Mouse (Mus musculus) liver, embryonic 14.5 days (tissue): ENCODE results near the gene Bphl. TPM values are rescaled to one million over a fixed set of nuclear protein-coding genes. Genes with fewer than 3 reads are reported as not detected.

Experiments
- ATAC-seq: fragments of 200-750 bp; cut with Nextera tagmentation; 2 replicates; pipeline ENCODE4 v1.8.0; 2017; ENCODE audit warnings: moderate number of reproducible peaks, mild to moderate bottlenecking, moderate library complexity; ENCODE audit not compliant: insufficient read depth
- DNase-seq, 3 experiments: peaks; one replicate each; pipeline ENCODE4 v3.0.0-alpha.2; 2012 to 2013; ENCODE audit warnings: low read depth in 3 of 3, low spot score in 3 of 3
- H3K27ac ChIP-seq: fragments of 300-500 bp; sonication (generic); 2 replicates; pipeline ENCODE4 v1.5.1; 2014; ENCODE audit warnings: moderate library complexity, mild to moderate bottlenecking, control low read depth, inconsistent platforms
- H3K27me3 ChIP-seq: fragments of 300-500 bp; sonication (generic); 2 replicates; pipeline ENCODE4 v1.6.1; 2014; ENCODE audit warnings: mild to moderate bottlenecking, low read length, moderate library complexity; ENCODE audit not compliant: control insufficient read depth, insufficient read depth
- H3K36me3 ChIP-seq: fragments of 300-500 bp; sonication (generic); replicated peaks from 2 replicates; pipeline ENCODE4 v1.6.1; 2014; ENCODE audit warnings: low read depth; ENCODE audit not compliant: control insufficient read depth, insufficient read depth
- H3K4me1 ChIP-seq, 2 experiments: fragments of 200-500 bp in 1 of 2; fragments of 300-500 bp in 1 of 2; sonication (generic) in 1 of 2; replicated peaks; 2 replicates each; pipeline ENCODE4 v1.6.1; 2012 to 2014; ENCODE audit warnings: antibody characterized with exemption in 1 of 2, inconsistent platforms in 1 of 2, low read length in 1 of 2; ENCODE audit not compliant: control insufficient read depth in 2 of 2, insufficient read depth in 2 of 2
- H3K4me2 ChIP-seq: fragments of 300-500 bp; sonication (generic); 2 replicates; pipeline ENCODE4 v1.6.1; 2014; ENCODE audit warnings: low read depth, mild to moderate bottlenecking, control low read depth, moderate library complexity
- H3K4me3 ChIP-seq, 2 experiments: fragments of 200-500 bp in 1 of 2; fragments of 300-500 bp in 1 of 2; sonication (generic) in 1 of 2; 2 replicates each; pipeline ENCODE4 v1.5.1; 2012 to 2014; ENCODE audit warnings: low read depth in 2 of 2, low read length in 2 of 2, mild to moderate bottlenecking in 2 of 2, control low read depth in 1 of 2, inconsistent platforms in 1 of 2, moderate library complexity in 1 of 2; ENCODE audit not compliant: insufficient read depth in 1 of 2
- H3K9ac ChIP-seq: fragments of 300-500 bp; sonication (generic); replicated peaks from 2 replicates; pipeline ENCODE4 v1.6.1; 2014; ENCODE audit warnings: mild to moderate bottlenecking, control low read depth, moderate library complexity
- H3K9me3 ChIP-seq: fragments of 300-500 bp; sonication (generic); 2 replicates; pipeline ENCODE4 v1.6.1; 2016; ENCODE audit warnings: low read length, mixed read lengths; ENCODE audit not compliant: control insufficient read depth
- CTCF ChIP-seq: IDR thresholded peaks from 2 replicates; pipeline ENCODE4 v1.5.1; 2016; ENCODE audit warnings: antibody characterized with exemption, low read depth, control low read depth
- EP300 ChIP-seq: IDR thresholded peaks from 2 replicates; pipeline ENCODE4 v1.6.1; 2016; ENCODE audit warnings: antibody characterized with exemption, low read depth
- WGBS: fragments of 180-500 bp; shearing (Covaris S2); extraction: QIAGEN DNeasy Blood & Tissue Kit; methylation state at CpG from one replicate; pipeline ENCODE4 v1.1.7; 2014; ENCODE audit not compliant: insufficient replicate concordance; 5-methylcytosine and 5-hydroxymethylcytosine counted together
- polyA plus RNA-seq, 2 experiments: library from polyadenylated mRNA; depleted of rRNA in 1 of 2; stranded (reverse) in 1 of 2; unstranded in 1 of 2; fragments of >200 nt; fragmentation: Nextera tagmentation in 1 of 2; extraction: Ambion mirVana in 1 of 2; gene quantifications; 2 replicates each; pipeline versions ENCODE4 v1.2.1 to v1.2.3; 2012 to 2014

Bphl gene
- polyA plus RNA-seq, 2 experiments = 21.9 to 36.6 TPM

DNA sequence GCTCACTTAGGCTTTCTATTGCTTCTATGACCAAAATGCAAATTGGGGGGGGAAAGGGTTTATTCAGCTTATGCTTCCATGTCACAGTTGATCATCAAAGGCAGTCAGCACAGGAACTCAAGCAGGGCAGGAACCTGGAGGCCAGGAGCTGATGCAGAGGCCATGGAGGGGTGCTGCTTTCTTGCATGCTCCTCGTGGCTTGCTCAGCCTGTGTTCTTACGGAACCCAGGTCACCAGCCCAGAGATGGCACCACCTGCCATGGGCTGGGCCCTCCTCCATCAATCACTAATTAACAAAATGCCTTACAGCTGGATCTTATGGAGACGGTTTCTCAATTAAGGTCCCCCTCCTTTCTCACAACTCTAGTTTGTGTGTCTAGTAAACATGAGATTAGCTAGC lies 2.7 kb downstream of the Bphl start:
- H3K27ac ChIP-seq = no peak overlapping the region
- H3K9me3 ChIP-seq = no peaks in the 10 kb centered on the region
- H3K4me3 ChIP-seq = no peak overlapping the region
- H3K9ac ChIP-seq = no peak overlapping the region
- ATAC-seq = no peak
- no peak for DNase-seq
- H3K36me3 ChIP-seq = no peaks in the 10 kb centered on the region
- TF ChIP-seq EP300 (no peak), CTCF (no peak)
- peaks cover 4 to 14% of the 10 kb centered on the region in 2 experiments; a peak in 3 of 4 replicates for H3K4me1 ChIP-seq
- H3K4me2 ChIP-seq = no peak overlapping the region
- H3K27me3 ChIP-seq = no peaks in the 10 kb centered on the region
- WGBS = 54% methylated on average over 3 of the region's 3 CpGs

DNA sequence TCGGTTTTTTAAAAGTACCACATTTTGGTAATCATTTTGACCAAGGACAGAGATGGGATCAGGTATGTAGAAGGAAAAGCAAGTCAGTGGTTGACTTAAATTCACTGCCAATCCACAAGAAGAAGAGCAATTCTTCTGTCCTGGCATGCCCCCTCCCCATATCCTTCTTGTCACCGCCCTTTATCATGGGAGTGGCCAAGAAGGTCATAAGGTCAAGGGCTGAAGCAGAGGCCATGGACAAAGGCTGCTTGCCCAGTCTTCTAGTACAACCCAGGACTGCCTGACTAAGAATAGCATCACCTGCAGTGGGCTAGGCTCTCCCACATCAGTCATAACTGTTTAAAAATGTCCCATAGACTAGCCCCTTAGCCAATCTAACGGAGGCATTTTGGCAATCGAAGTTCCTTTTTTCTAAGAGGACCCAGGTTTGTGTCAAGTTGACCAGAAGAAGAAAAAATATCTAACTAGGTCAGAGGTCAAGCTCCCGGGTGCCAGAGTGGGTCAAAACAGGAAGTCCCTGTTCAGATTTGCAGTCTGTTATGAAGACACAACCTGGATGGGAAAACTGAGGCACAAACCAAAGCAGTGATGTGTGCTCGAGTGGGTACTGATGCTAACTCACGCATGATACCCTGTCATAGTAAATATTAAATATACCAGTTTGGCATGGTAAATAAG lies 6.5 kb downstream of the Bphl start:
- Histone ChIP-seq H3K27me3 (no peaks in the 10 kb centered on the region), H3K9ac (no peak overlapping the region), H3K4me1 (peaks cover 2 to 5% of the 10 kb centered on the region in 2 experiments; a peak in 1 of 4 replicates), H3K4me2 (no peak overlapping the region), H3K4me3 (no peak overlapping the region), H3K36me3 (no peaks in the 10 kb centered on the region), H3K27ac (no peak overlapping the region), H3K9me3 (no peaks in the 10 kb centered on the region)
- DNase-seq (no peak), ATAC-seq (no peak)
- WGBS = 48% methylated on average over 7 of the region's 7 CpGs
- TF ChIP-seq CTCF (no peak), EP300 (no peak)

DNA sequence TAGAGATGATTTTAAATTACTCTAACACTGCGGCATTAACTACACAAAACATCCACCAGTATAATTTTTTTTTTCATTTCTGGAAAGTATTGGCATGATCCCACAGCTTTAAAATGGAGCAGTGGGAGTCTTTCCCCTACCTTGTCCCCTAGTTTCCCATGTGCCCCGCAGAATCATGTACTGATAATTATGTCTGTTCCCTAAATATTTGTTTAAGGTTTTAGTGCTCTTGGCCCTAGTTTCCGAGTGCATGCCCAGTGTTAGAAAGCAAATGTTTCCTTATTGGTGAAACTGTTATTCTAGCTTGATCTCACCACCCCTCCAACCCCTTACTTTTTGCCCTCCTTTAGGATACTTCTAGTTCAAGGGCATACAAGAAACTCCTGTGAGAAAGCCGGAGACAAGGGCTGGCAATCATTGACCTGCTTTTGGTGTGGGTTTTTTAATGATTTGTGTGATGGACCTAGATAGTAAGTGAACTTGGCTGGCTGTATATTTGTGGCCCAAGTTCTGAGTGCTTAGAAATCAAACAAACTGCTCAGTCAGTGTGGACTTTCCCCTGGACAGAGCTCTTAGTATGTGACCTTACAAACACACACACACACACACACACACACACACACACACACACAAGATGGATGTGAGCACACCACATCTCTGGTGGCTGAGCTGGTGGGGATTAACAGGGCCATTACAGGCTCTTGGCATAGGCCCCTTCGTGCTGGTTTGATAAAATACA lies 8.3 kb downstream of the Bphl start:
- 50% methylated on average over 5 of the region's 5 CpGs for WGBS
- ATAC-seq = peak; percentile 63
- Histone ChIP-seq H3K9me3 (no peaks in the 10 kb centered on the region), H3K9ac (no peak overlapping the region), H3K27me3 (no peaks in the 10 kb centered on the region), H3K4me2 (no peak overlapping the region), H3K4me3 (no peak overlapping the region), H3K27ac (no peak overlapping the region), H3K36me3 (no peaks in the 10 kb centered on the region), H3K4me1 (peaks cover 2 to 5% of the 10 kb centered on the region in 2 experiments; a peak in 1 of 4 replicates)
- no peak for DNase-seq
- no peak for TF ChIP-seq CTCF
- TF ChIP-seq EP300 = no peak

- ATAC-seq = peak; percentile 77
- H3K27me3 ChIP-seq = no peaks in the 10 kb centered on the region
- 0 out of 4 replicates have a peak, but pooled peaks cover 2 to 5% of the 10 kb centered on the region in 2 experiments for H3K4me1 ChIP-seq
- DNase-seq = peak; percentile 44 to 58 (median 55)
- H3K27ac ChIP-seq = no peak overlapping the region
- no peaks in the 10 kb centered on the region for H3K36me3 ChIP-seq
- no peak for TF ChIP-seq EP300
- peak; percentile 90 for TF ChIP-seq CTCF
- H3K9ac ChIP-seq = no peak overlapping the region
- no peak overlapping the region for H3K4me3 ChIP-seq
- WGBS = 36% methylated on average over 11 of the region's 11 CpGs
- no peaks in the 10 kb centered on the region for H3K9me3 ChIP-seq
- H3K4me2 ChIP-seq = no peak overlapping the region
These were observed 9.1 kb downstream of the Bphl start for GRCm38 (mm10) chr13:34046421-34047012.

DNA sequence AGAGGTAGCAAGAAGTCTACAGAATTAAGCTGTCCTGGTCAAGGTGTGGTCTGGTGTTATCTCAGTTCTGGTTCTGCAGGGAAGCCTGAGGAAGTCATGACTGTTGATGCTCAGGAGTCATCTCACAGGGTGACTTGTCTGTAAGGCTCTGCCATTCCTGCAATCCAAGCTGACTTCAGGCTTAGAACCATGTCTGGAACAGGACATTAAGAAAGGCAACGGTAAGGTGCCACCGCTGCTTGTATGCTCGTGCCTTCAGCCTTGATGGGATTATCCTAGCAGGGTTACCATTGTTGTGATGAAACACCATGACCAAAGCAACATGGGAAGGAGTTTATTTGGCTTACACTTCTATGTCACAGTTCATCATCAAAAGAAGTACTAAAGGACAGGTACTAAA lies 10.1 kb downstream of the Bphl start:
- TF ChIP-seq EP300 = no peak
- TF ChIP-seq CTCF = no peak
- 81% methylated on average over 3 of the region's 3 CpGs for WGBS
- H3K4me2 ChIP-seq = no peak overlapping the region
- H3K27me3 ChIP-seq = no peaks in the 10 kb centered on the region
- H3K4me1 ChIP-seq = peaks cover 2 to 5% of the 10 kb centered on the region in 2 experiments; a peak in 1 of 4 replicates
- ATAC-seq = no peak
- H3K9me3 ChIP-seq = no peaks in the 10 kb centered on the region
- H3K9ac ChIP-seq = no peak overlapping the region
- no peak overlapping the region for H3K4me3 ChIP-seq
- no peak overlapping the region for H3K27ac ChIP-seq
- H3K36me3 ChIP-seq = no peaks in the 10 kb centered on the region
- DNase-seq = no peak
